Mouse (Mus musculus): ENCODE data around the gene Slc22a5. TPM values are rescaled to one million over a fixed set of nuclear protein-coding genes. Genes with fewer than 3 reads are reported as not detected.
"Not testable (repeated sequence)": the region's sequence is repeated elsewhere in the genome, so short reads cannot be mapped to it uniquely, and the experiment has no call there.

Slc22a5 gene
- total and polyA plus RNA-seq, 3 experiments = 5.4 to 7.0 (median 6.2) TPM

- no peak for TF ChIP-seq GATA1 (IDR thresholded peaks at IDR 0.05; ENCODE audit: borderline replicate concordance, low read length)
- no peak for TF ChIP-seq CTCF (IDR thresholded peaks at IDR 0.05; ENCODE audit: low read depth, low read length)
- no peak for TF ChIP-seq TAL1 (conservative IDR thresholded peaks at IDR 0.05; ENCODE audit: low read depth, low read length)
- TF ChIP-seq GATA2 (IDR thresholded peaks at IDR 0.05; ENCODE audit: borderline replicate concordance, low read depth, low read length) = no peak
- no peak for TF ChIP-seq POLR2AphosphoS5 (IDR thresholded peaks at IDR 0.05; ENCODE audit: insufficient replicate concordance, low read depth, low read length)
- Histone ChIP-seq H3K36me3 (replicated peaks) (peaks cover 47% of the 10 kb centered on the region), H3K9me3 (replicated peaks) (no peaks in the 10 kb centered on the region), H3K4me1 (ENCODE audit: insufficient read depth, low read depth, low read length) (no peaks in the 10 kb centered on the region), H3K27me3 (ENCODE audit: insufficient read depth, low read length) (no peaks in the 10 kb centered on the region), H3K4me3 (ENCODE audit: low read depth, low read length) (no peak overlapping the region)
- ATAC-seq (ENCODE audit: extremely low read depth, insufficient number of reproducible peaks, low FRiP score, poor library complexity, severe bottlenecking) (no peak), DNase-seq (ENCODE audit: low spot score) (no peak)
Measured at GRCm38 (mm10) chr11:53876488-53876887, 15.0 kb downstream of the Slc22a5 start.

- no peak for DNase-seq (ENCODE audit: low spot score)
Measured at GRCm38 (mm10) chr11:53874706-53875105, 16.8 kb downstream of the Slc22a5 start.

DNA sequence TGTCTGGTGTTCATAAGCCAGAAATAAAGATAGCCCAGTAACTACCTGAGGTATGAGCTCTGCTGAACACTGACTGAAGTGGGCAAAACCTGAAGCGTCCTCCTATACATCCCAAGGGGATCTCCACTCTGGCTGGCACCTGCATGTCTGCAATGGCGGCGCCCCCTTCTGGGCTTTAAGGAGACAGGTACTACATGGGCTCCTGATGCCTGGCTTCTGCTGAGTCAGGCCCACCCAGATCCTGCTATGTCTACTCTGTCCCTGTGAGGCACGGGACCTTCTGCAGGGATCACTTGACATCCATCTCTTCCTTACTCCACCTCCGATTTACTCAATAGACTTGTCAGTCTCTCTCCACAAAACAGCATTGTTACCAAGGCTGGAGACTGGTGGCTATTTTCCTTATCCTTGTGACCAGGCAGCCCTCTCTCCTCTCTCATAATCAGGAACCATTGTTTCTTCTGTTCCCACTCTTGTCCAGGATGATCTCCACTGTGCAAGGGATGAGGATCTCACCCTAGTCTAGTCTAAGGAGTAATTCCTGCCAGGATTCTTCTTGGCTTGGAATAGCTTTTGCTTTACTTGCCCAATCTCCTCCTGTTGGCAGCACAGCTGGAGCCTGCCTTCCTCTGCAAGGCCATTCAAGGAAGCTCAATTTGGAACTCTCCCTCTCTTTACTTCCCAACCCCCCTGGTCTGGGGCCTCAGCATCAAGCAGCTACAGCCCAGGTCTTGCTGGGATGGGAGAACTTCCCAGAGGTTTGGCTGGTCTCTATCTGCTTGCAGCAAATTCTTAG is 17.4 kb downstream of the Slc22a5 start:
- H3K4me1 ChIP-seq (ENCODE audit: insufficient read depth, low read depth, low read length); H3K4me3 ChIP-seq (ENCODE audit: low read depth, low read length); H3K9me3 ChIP-seq (replicated peaks); H3K27me3 ChIP-seq (ENCODE audit: insufficient read depth, low read length); DNase-seq (ENCODE audit: low spot score); ATAC-seq (ENCODE audit: extremely low read depth, insufficient number of reproducible peaks, low FRiP score, poor library complexity, severe bottlenecking): not testable (repeated sequence)
- H3K36me3 ChIP-seq (replicated peaks) = peaks cover 56% of the 10 kb centered on the region

More at GRCm38 (mm10) chr11:53874706-53875105, 16.8 kb downstream of the Slc22a5 start:
- no peaks in the 10 kb centered on the region for H3K27me3 ChIP-seq (ENCODE audit: insufficient read depth, low read length)
- no peaks in the 10 kb centered on the region for H3K4me1 ChIP-seq (ENCODE audit: insufficient read depth, low read depth, low read length)
- no peaks in the 10 kb centered on the region for H3K9me3 ChIP-seq (replicated peaks)
- TF ChIP-seq CTCF (IDR thresholded peaks at IDR 0.05; ENCODE audit: low read depth, low read length) = no peak
- TF ChIP-seq GATA1 (IDR thresholded peaks at IDR 0.05; ENCODE audit: borderline replicate concordance, low read length) = no peak
- no peak for TF ChIP-seq GATA2 (IDR thresholded peaks at IDR 0.05; ENCODE audit: borderline replicate concordance, low read depth, low read length)
- no peak for TF ChIP-seq TAL1 (conservative IDR thresholded peaks at IDR 0.05; ENCODE audit: low read depth, low read length)
- ATAC-seq (ENCODE audit: extremely low read depth, insufficient number of reproducible peaks, low FRiP score, poor library complexity, severe bottlenecking) = no peak
- peaks cover 52% of the 10 kb centered on the region for H3K36me3 ChIP-seq (replicated peaks)
- no peak overlapping the region for H3K4me3 ChIP-seq (ENCODE audit: low read depth, low read length)

DNA sequence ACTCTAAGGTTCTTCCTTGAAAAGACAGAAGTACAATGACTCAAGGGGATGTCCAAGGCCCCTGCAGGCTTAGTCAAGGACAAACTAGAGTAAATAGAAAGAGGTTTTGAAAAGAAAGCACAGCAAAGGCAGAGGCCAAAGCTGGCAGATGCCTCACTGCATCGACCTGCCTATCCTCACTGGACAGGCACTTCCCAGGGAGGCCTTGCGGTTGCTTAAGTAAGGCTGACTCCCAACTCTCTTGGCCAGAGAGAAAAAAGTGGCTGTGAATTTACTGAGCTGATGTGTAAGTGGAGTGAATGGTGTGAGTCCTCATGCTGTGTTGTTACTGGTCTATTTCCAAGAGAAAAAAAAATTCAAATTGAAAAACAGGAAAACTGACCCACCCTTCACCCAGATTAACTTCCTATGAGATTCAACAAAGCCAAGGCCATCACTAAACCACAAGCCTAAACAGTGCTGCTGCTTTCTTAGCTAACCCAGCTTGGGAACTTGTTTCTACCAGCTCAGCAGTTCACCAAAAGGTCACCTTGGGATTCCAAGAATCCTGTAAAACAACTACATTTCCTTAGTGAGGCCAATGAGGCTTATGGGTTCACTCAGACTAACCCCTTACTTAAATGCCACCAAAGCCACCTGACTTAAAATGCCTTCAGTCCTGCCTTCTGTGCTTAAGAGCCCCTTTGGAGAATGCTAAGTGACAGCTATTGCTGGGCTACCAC is 19.5 kb downstream of the Slc22a5 start:
- H3K27me3 ChIP-seq (ENCODE audit: insufficient read depth, low read length) = no peaks in the 10 kb centered on the region

GRCm38 (mm10) chr11:53869172-53869571 is 22.3 kb downstream of the Slc22a5 start:
- Histone ChIP-seq H3K27me3 (ENCODE audit: insufficient read depth, low read length) (no peaks in the 10 kb centered on the region), H3K4me3 (ENCODE audit: low read depth, low read length) (no peak overlapping the region), H3K4me1 (ENCODE audit: insufficient read depth, low read depth, low read length) (no peaks in the 10 kb centered on the region), H3K36me3 (replicated peaks) (peaks cover 51% of the 10 kb centered on the region), H3K9me3 (replicated peaks) (no peaks in the 10 kb centered on the region)
- ATAC-seq (ENCODE audit: extremely low read depth, insufficient number of reproducible peaks, low FRiP score, poor library complexity, severe bottlenecking) (no peak), DNase-seq (ENCODE audit: low spot score) (no peak)
- TF ChIP-seq POLR2AphosphoS5 (IDR thresholded peaks at IDR 0.05; ENCODE audit: insufficient replicate concordance, low read depth, low read length) (no peak), GATA2 (IDR thresholded peaks at IDR 0.05; ENCODE audit: borderline replicate concordance, low read depth, low read length) (no peak), CTCF (IDR thresholded peaks at IDR 0.05; ENCODE audit: low read depth, low read length) (no peak), GATA1 (IDR thresholded peaks at IDR 0.05; ENCODE audit: borderline replicate concordance, low read length) (no peak), TAL1 (conservative IDR thresholded peaks at IDR 0.05; ENCODE audit: low read depth, low read length) (no peak)

More for the DNA sequence above, 19.5 kb downstream of the Slc22a5 start:
- Histone ChIP-seq H3K4me1 (ENCODE audit: insufficient read depth, low read depth, low read length) (no peaks in the 10 kb centered on the region), H3K9me3 (replicated peaks) (no peaks in the 10 kb centered on the region), H3K36me3 (replicated peaks) (peaks cover 55% of the 10 kb centered on the region), H3K4me3 (ENCODE audit: low read depth, low read length) (no peak overlapping the region)
- ATAC-seq (ENCODE audit: extremely low read depth, insufficient number of reproducible peaks, low FRiP score, poor library complexity, severe bottlenecking) (no peak), DNase-seq (ENCODE audit: low spot score) (no peak)
- TF ChIP-seq POLR2AphosphoS5 (IDR thresholded peaks at IDR 0.05; ENCODE audit: insufficient replicate concordance, low read depth, low read length) (no peak), CTCF (IDR thresholded peaks at IDR 0.05; ENCODE audit: low read depth, low read length) (no peak), GATA1 (IDR thresholded peaks at IDR 0.05; ENCODE audit: borderline replicate concordance, low read length) (no peak), GATA2 (IDR thresholded peaks at IDR 0.05; ENCODE audit: borderline replicate concordance, low read depth, low read length) (no peak), TAL1 (conservative IDR thresholded peaks at IDR 0.05; ENCODE audit: low read depth, low read length) (no peak)

- H3K27me3 ChIP-seq (ENCODE audit: insufficient read depth, low read length); H3K4me3 ChIP-seq (ENCODE audit: low read depth, low read length); DNase-seq (ENCODE audit: low spot score); H3K9me3 ChIP-seq (replicated peaks); ATAC-seq (ENCODE audit: extremely low read depth, insufficient number of reproducible peaks, low FRiP score, poor library complexity, severe bottlenecking); H3K4me1 ChIP-seq (ENCODE audit: insufficient read depth, low read depth, low read length): not testable (repeated sequence)
- peaks cover 46% of the 10 kb centered on the region for H3K36me3 ChIP-seq (replicated peaks)
Measured at GRCm38 (mm10) chr11:53868323-53868722, 23.1 kb downstream of the Slc22a5 start.

DNA sequence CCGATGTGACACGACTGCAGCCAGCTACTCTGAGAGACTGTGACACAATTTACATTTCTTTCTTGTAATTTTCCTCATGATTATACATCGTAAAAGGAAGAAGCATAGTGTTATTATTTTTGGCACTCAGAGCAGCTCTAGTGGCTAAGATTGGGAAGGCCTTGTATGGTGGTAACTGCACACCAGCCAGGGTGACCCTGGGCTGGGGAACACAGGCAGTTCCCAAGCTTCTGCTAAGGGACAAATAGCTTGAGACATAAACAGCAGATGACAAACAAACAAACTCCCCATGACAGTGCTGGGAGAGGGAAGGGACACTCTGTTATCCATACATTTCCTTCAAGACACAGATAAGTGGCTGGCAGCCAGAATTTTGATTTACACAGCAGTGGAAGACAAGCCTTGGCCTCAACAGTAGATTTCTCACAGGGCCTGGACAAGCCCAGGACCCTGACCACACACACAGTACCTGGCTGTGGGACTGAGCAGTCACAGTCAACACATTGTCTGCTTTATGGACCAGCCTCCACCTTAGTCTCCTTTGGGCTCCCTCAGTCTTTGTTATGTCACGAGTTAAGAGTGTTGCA is 26.6 kb downstream of the Slc22a5 start:
- not testable (repeated sequence) for DNase-seq (ENCODE audit: low spot score); H3K27me3 ChIP-seq (ENCODE audit: insufficient read depth, low read length); H3K4me1 ChIP-seq (ENCODE audit: insufficient read depth, low read depth, low read length); ATAC-seq (ENCODE audit: extremely low read depth, insufficient number of reproducible peaks, low FRiP score, poor library complexity, severe bottlenecking); H3K9me3 ChIP-seq (replicated peaks); H3K4me3 ChIP-seq (ENCODE audit: low read depth, low read length)
- H3K36me3 ChIP-seq (replicated peaks) = peaks cover 16% of the 10 kb centered on the region

DNA sequence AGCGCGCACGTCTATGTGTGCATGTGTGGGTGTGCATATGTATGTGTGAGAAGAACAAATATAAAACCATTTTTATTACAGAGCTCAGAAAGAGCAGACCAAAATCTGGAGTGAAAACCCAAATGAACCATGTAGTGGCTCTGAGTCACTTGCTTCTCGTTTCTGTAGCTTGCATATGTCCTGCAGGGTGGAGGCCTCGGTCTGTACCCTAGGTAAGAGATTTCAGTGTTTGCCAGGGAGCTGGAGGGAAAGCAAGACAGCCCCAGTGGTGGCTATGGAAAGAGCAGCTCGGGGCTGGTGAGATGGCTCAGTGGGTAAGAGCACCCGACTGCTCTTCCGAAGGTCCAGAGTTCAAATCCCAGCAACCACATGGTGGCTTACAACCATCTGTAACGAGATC is 30.5 kb downstream of the Slc22a5 start:
- ATAC-seq (ENCODE audit: extremely low read depth, insufficient number of reproducible peaks, low FRiP score, poor library complexity, severe bottlenecking); H3K4me3 ChIP-seq (ENCODE audit: low read depth, low read length); H3K36me3 ChIP-seq (replicated peaks); H3K4me1 ChIP-seq (ENCODE audit: insufficient read depth, low read depth, low read length); H3K9me3 ChIP-seq (replicated peaks); DNase-seq (ENCODE audit: low spot score): not testable (repeated sequence)
- peaks cover 15% of the 10 kb centered on the region for H3K27me3 ChIP-seq (ENCODE audit: insufficient read depth, low read length)

- not testable (repeated sequence) for ATAC-seq (ENCODE audit: extremely low read depth, insufficient number of reproducible peaks, low FRiP score, poor library complexity, severe bottlenecking); H3K4me1 ChIP-seq (ENCODE audit: insufficient read depth, low read depth, low read length); H3K4me3 ChIP-seq (ENCODE audit: low read depth, low read length); DNase-seq (ENCODE audit: low spot score); H3K9me3 ChIP-seq (replicated peaks); H3K36me3 ChIP-seq (replicated peaks)
- H3K27me3 ChIP-seq (ENCODE audit: insufficient read depth, low read length) = peaks cover 15% of the 10 kb centered on the region
Measured at GRCm38 (mm10) chr11:53858761-53859580, 32.5 kb downstream of the Slc22a5 start, which contains the start of gene Gm12216. Gene Gm12216, minus strand, starts transcription at chr11:53859256.
